Mouse (Mus musculus) gastrocnemius, postnatal 36 days (tissue): ENCODE measurements at regions not wholly inside any gene's neighbourhood (a gene's known extent, or its start where the extent isn't known, plus 50 kb on each side); places are given as distances from the start of the nearest gene placed in this dataset.

Source experiments
- DNase-seq, 2 experiments: peaks; one replicate each; pipeline ENCODE4 v3.0.0; 2022
- intact Hi-C: fragments of 180-260 bp; cut with DNase I; formaldehyde crosslinking; loops from one replicate; pipeline ENCODE4 v1.15.1; 2025

DNA sequence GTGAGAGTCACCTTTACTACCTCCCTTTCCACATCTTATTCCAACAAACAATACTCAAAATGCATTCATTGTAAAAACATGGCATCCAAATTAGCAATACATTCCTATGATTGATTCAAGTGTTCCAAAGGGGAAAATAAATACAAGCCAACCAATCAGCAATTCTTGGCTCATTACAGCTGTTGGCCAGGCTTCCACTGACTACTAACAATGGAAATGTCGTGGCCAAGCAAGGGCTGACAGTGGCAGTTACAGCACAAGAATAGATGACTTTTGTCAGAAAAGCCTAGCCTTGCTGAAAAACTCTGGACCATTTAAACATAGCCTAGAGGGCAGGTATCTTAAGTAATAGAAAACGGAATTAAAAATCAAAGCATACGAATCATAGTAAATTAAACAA, 148.8 kb upstream of the Ift57 start:
- intact Hi-C loops = no loop called here
- no peak for DNase-seq

DNA sequence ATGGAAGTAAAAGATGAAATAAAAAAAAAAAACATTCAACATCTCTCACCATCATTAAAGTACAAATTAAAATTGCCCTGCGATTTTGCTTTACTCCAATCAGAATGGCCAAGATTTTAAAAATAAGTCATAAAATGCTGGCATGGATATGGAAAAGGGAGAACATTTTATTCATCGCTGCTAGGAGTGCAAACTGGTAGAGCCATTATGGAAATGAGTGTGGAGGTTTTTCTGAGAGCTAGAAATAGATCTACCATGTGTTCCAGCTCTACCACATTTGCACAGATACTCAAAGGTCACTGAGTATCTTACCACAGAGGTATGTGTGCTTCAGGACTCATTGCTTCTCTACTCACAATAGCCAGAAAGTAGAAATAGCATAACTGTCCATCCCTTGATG, 129.0 kb upstream of the Ift57 start:
- DNase-seq = no peak
- intact Hi-C loops = no loop called here

DNA sequence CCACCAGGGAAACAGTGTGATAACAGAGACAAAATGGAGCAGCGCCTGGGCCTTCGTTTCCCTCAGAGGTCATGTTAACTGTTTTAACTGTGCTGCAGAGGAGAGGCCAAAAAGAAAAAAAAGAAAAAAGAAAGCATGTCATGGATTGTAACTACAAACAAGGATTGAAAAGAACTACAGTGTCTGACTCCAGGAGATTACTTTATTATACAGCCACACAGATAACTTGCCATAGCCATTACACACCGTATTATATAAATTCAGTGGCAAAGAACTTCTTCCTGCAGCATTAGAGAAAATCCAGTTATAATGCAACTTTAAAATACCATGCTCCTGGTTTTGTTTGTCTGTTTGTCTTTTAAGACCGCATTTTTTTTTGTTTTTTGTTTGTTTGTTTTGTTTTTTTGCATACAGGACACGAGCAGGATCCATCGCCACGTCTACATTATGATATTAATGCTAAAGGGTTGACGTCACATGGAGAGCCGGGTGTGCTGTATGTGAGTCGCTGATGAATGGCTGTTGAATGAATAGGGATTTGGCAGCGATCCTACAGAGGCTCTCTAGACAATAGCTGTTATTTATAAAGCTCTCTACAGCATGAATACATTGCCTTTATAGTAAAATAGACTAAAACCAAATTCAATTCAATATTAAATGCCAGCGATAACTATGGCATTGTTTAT, 126.4 kb upstream of the Ift57 start:
- intact Hi-C loops = no loop called here
- no peak for DNase-seq

DNA sequence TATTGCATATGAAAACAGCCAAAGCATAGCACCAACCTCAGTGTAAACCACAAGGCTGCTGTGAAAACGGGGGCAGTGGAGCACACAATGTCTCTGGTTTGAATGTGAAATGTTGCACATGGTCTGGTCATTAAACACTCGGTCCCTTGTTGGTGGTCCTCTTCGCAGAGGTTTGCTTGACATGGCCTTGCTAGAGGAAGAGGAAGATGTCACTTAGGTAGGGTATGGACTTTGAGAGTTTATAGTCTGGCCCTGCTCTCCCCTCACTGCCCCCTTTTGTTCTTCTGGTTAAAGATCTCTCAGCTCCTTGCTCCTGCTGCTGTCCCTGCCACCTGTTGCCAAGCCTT, 125.9 kb upstream of the Ift57 start:
- DNase-seq = no peak
- intact Hi-C loops = no loop called here

DNA sequence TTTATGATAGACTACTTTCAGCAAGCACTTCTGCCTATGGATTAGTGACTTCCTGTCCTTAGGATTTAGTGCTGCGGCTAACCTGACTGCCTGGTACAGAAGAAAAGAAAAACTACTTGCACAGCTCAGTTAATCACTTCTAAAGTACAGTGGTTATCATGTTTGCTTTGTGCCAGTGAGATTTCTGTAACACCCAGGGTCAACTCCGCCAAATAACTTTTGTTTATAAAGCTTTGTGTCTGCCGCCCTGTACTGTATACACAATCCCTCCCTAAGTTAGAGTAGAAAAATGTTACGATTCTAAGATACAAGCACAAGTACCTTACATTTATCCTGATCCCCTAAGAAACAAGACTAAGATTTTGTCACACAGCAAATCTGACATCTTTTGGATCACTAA, 120.1 kb upstream of the Ift57 start:
- DNase-seq = no peak
- intact Hi-C loops = no loop called here

DNA sequence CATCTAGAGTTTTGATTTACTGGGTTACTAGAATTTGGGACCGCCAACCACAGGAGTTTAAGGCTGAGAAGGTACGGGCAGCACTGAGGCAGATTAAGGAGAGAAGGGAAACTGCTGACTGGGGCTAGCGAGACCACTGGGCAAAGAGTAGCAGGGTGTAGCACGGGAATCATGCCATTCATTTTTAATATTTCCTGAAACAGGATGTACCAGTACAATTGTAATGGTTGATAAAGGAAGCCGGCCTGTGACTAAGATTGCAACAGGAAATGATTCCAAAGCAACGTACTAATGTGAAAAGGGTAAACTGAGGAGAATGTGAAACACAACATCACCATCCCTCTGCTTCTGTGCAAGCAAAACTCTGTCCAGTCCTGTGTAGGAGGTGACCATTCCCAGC, 118.3 kb upstream of the Ift57 start:
- intact Hi-C loops = no loop called here
- no peak for DNase-seq

DNA sequence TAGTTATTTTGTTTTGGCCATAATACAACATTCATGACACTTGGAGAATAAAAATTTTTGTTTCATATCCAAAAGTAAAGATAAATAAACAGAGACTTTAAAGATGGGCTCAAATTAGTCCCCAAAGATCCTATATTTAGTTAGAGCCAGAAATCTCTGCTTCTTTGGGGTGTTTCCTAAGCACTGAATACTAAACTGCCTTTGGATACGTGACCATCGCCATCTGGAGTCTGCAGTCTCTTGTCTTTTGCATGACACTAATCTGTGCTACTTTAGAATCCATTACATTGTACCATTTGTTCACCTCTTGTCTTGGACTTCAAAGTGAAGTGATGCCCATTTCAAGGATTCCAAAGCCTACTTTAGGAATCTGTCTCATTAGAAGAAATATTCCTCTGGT, 92.5 kb upstream of the Ift57 start:
- DNase-seq = no peak
- intact Hi-C loops = no loop called here

DNA sequence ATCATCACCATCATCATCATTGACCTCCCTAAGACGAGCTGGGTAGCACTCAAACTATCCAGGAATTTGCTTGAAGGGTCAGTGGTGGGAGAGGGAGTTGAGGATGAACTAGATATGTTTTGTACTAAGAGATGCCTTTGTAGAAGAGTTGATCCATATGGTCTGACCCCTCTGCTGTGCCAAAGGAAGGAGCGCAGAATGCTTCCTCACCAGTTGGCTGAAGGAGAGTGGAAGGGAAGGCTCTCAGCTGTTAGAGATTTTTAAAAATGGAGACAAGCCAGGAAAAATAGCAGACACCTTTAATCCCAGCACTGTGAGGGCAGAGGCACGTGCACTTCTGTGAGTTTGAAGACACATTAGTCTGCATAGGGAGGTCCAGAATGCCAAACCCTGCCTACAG, 84.2 kb upstream of the Ift57 start:
- intact Hi-C loops = no loop called here
- no peak for DNase-seq

DNA sequence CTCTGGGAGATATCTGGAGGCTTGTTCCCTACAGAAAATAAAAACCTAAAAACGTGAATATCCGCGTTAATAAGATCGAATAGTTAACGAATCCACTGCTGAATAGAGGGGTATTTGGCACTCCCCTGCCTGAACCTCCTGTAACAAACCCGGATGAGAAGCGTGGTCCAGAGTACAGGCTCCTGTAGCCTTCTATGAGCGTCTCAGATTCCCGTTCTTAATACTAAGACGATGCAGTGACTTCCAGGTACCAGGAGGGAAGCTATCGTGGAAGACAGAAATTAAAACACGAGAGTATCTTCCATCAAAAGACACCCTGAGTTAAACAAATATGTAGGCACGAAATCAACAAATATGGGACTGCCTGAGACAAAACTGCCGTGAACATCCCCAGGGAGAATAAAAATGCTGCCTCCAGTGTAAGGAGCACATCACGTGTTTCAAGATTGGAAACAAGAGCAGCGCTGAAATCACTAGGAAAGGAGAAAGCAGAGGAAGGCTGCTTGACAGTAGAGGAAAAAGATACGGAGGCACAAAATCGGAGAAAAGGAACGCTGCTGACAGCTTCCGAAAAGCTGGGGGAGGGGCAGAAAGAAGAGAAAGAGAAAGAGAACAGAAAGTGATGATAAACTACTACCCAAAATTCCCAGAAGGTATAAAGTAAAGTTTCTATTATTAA, 83.6 kb upstream of the Ift57 start:
- intact Hi-C loops = no loop called here
- no peak for DNase-seq

DNA sequence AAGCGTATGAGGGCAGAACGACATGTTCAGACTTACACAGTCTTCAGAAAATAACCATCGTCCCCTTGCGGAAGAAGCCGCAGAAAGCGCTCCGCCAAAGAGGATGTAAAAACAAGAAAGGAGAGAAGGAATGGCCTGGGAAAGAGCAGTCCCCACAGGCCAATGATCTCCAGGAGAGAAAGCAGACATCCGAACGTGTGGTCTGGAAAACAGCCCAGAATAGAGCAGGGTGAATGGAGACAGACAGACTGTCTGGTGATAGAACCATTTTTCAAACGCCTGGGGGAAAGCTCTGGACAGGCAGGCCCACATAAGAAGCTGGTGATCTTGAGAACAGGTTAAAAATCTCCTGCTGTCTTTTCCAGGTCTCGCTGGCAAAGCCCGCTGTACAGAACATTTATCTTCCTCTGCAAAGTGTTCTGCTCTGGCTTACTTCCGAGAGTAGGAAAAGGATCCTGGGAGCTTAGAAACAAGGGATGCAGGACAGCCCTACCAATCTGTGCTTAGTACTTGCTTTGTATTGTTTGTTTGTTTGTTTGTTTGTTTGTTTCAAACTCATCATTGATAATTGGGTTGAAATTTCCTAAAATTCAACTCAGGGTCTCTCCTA, 82.7 kb upstream of the Ift57 start:
- DNase-seq = no peak
- intact Hi-C loops = no loop called here

DNA sequence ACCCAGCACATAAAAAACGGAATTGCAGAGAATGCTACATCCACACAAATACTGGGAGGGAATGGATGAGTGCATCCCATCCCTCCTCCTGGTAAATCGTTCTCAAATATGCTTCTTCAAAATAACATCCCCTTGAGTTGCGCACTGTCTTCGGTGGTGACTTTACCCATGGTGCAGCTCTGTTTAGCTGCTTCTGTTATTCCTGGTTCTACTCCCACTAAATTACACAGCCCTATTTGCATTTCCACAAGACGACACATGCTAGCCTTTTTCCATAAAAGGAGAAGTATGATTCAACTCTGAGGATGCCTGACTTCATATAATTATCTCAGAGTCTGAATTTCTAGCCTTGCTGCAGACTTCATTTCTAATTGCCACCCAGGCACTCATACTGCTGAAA, 65.5 kb upstream of the Ift57 start:
- intact Hi-C loops = no loop called here

DNA sequence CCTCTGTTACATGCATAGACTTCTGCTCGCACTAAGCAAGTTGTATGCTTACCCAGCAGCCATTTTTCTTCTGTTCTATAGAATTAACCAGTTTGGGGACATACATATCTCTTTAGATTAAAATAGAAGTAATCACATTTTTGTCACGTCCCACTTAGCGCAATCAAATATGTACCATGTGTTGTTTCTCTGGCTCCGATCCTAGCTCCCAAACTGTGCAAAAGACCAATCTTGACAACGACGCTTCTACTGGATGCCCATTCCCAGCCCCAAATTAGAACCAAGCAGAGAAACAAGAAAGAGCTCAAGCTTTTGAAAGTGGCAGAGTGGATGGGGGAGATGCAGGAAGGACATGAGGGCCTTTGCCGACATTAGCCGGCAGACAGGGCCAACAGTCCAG, 63.5 kb upstream of the Ift57 start:
- intact Hi-C loops = no loop called here
- DNase-seq = no peak

More for the DNA sequence above, 65.5 kb upstream of the Ift57 start:
- no peak for DNase-seq

DNA sequence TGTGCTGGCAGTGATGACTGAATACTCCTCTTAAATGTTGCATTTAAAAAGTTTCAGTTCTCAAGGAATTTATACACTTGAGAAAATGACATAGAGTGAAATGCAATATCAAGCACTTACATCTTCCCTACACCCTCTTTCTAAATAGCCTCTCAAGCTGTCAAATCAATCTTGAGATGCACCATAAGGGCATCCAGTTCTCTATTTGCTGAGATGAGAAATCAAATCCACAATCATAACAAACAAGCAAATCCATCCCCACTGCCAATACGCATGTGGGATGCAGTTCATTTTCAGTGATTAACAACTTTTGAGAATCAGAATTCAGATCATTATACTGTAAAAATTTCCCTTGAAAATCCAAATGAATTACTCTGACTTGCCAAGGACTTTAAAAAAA, 62.6 kb upstream of the Ift57 start:
- no peak for DNase-seq
- intact Hi-C loops = no loop called here

DNA sequence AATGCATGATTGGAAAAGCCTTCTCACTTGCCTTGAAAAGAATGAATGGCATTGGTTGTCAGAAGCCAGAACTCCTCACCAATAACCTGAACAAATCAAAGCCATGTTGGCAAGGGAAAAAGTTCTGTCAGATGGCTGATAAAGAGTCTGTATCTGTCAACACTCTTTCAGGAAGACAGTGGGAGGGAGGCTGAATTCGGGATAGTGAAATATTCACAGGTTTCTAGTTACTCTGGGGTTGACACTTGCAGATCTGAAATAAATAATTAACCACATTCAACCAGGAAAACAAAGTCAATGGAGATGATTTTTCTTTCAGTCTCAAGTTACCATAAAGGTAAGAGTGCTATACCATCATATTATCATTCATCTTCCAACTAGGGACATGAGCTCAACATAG, 56.3 kb upstream of the Ift57 start:
- intact Hi-C loops = no loop called here
- no peak for DNase-seq

DNA sequence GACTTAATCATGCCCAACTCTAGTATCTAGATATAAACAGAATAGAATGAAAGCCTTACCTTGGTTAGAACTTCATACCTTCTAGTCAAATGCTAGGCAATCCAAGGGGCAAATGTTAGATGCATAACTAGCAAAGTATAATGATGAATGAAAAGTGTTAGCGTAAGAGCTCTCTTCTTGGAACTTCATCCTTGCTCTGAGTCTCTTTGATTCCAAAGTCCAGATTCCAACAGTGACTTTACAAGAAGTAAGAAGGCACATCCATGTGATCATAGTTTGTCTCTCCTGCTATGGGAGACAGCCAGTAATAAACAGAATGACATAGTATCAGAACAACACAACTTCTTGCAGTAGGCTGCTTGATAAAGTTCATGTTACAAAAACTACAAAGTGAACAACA, 54.6 kb upstream of the Ift57 start:
- intact Hi-C loops = no loop called here
- DNase-seq = no peak

DNA sequence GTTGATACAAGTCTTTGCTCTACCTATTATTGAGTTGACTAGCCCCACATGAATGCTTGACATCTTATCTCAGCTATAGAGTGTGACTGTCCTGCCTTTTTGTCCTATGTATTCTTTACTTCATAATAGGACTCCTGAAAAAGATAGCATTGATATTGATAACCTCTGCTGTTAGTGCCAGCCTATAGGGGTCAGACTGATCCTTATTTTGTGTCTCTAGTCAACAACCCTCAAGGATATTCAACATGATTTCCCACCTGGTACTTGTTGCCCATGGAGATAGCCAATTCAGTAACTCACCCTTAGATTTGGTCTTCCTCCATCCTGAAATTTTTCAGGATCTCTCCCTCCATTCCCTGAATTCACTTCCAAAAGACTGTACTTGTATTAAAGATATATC, 52.6 kb upstream of the Ift57 start:
- no peak for DNase-seq
- intact Hi-C loops = no loop called here
